Mouse (Mus musculus): ENCODE measurements around the gene Sepsecs.

The Sepsecs gene

DNA sequence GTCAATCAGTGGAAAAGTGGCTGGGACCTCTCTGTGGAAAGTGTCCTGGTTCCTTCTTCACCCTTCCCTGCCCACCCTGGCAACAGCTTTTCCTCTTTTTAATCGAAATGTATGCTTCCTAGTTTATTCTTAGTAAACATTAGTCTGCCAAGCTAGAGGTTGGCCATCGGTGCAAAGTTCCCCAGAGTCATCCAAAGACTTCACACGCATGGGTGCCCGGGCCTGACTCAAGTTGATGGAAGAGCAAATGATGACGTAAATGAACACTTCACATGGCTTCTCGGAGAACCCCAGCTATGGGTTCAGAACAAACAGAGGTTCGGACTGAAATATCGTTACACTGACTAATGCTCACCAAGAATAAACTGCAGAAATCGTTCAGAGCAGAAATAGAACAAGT lies 78.9 kb downstream of the Sepsecs start:
- peak; percentile 54 for DNase-seq
